Mouse (Mus musculus): Measurements from ENCODE around the gene Ppfibp2. TPM values are rescaled to one million over a fixed set of nuclear protein-coding genes. Genes with fewer than 3 reads are reported as not detected.

The Ppfibp2 gene
- polyA plus RNA-seq, 1 experiment from 2014 or later: 3.2 TPM

GRCm38 (mm10) chr7:107619225-107619624 lies 24.2 kb downstream of the Ppfibp2 start:
- no peak for ATAC-seq (ENCODE audit: low FRiP score, low read depth)
- no peak overlapping the region for H3K4me3 ChIP-seq
- H3K4me2 ChIP-seq (replicated peaks): no peak overlapping the region
- WGBS: 68% methylated on average over 4 of the region's 4 CpGs
- H3K27ac ChIP-seq (replicated peaks): no peak overlapping the region
- no peaks in the 10 kb centered on the region for H3K4me1 ChIP-seq
- no peaks in the 10 kb centered on the region for H3K27me3 ChIP-seq
- H3K9ac ChIP-seq (replicated peaks): no peak overlapping the region
- no peaks in the 10 kb centered on the region for H3K36me3 ChIP-seq
- H3K9me3 ChIP-seq: no peaks in the 10 kb centered on the region

- Histone ChIP-seq H3K27me3 (no peaks in the 10 kb centered on the region), H3K9me3 (no peaks in the 10 kb centered on the region), H3K9ac (replicated peaks) (no peak overlapping the region), H3K4me1 (no peaks in the 10 kb centered on the region), H3K27ac (replicated peaks) (no peak overlapping the region), H3K4me2 (replicated peaks) (no peak overlapping the region), H3K36me3 (no peaks in the 10 kb centered on the region), H3K4me3 (no peak overlapping the region)
- WGBS: 85% methylated on average over 3 of the region's 3 CpGs
- no peak for ATAC-seq (ENCODE audit: low FRiP score, low read depth)
Measured at GRCm38 (mm10) chr7:107620137-107620536, 25.1 kb downstream of the Ppfibp2 start.

- Histone ChIP-seq H3K4me3 (no peak overlapping the region), H3K4me1 (no peaks in the 10 kb centered on the region), H3K27me3 (no peaks in the 10 kb centered on the region), H3K9ac (replicated peaks) (no peak overlapping the region), H3K27ac (replicated peaks) (no peak overlapping the region), H3K4me2 (replicated peaks) (no peak overlapping the region), H3K36me3 (no peaks in the 10 kb centered on the region), H3K9me3 (no peaks in the 10 kb centered on the region)
- no peak for ATAC-seq (ENCODE audit: low FRiP score, low read depth)
- 65% methylated on average over 3 of the region's 3 CpGs for WGBS
Measured at GRCm38 (mm10) chr7:107624432-107624831, 29.4 kb downstream of the Ppfibp2 start.

- Histone ChIP-seq H3K9ac (replicated peaks) (no peak within 1 kb of the TSS), H3K27ac (replicated peaks) (no peak within 1 kb of the TSS), H3K9me3 (no peaks in the 10 kb centered on the region), H3K36me3 (no peaks in the 10 kb centered on the region), H3K4me3 (no peak within 1 kb of the TSS), H3K27me3 (no peaks in the 10 kb centered on the region), H3K4me1 (no peaks in the 10 kb centered on the region), H3K4me2 (replicated peaks) (no peak within 1 kb of the TSS)
- ATAC-seq (ENCODE audit: low FRiP score, low read depth): no peak
- 86% methylated on average over 2 of the region's 2 CpGs for WGBS
Measured at GRCm38 (mm10) chr7:107625061-107625460, 30.1 kb downstream of the Ppfibp2 start, which contains the start of gene 5330417H12Rik. Gene 5330417H12Rik (minus strand): TSS chr7:107625161.

- no peak overlapping the region for H3K9ac ChIP-seq (replicated peaks)
- no peak overlapping the region for H3K4me3 ChIP-seq
- WGBS: 84% methylated on average over 6 of the region's 6 CpGs
- no peaks in the 10 kb centered on the region for H3K36me3 ChIP-seq
- H3K9me3 ChIP-seq: no peaks in the 10 kb centered on the region
- no peak overlapping the region for H3K27ac ChIP-seq (replicated peaks)
- H3K4me2 ChIP-seq (replicated peaks): no peak overlapping the region
- ATAC-seq (ENCODE audit: low FRiP score, low read depth): no peak
- no peaks in the 10 kb centered on the region for H3K27me3 ChIP-seq
- no peaks in the 10 kb centered on the region for H3K4me1 ChIP-seq
Measured at GRCm38 (mm10) chr7:107625781-107626180, 30.8 kb downstream of the Ppfibp2 start.

- H3K36me3 ChIP-seq: no peaks in the 10 kb centered on the region
- ATAC-seq (ENCODE audit: low FRiP score, low read depth): no peak
- no peak overlapping the region for H3K4me3 ChIP-seq
- no peak overlapping the region for H3K9ac ChIP-seq (replicated peaks)
- no peak overlapping the region for H3K4me2 ChIP-seq (replicated peaks)
- no peaks in the 10 kb centered on the region for H3K27me3 ChIP-seq
- H3K4me1 ChIP-seq: no peaks in the 10 kb centered on the region
- no peak overlapping the region for H3K27ac ChIP-seq (replicated peaks)
- no peaks in the 10 kb centered on the region for H3K9me3 ChIP-seq
Measured at GRCm38 (mm10) chr7:107628383-107628782, 33.4 kb downstream of the Ppfibp2 start.

- WGBS: 92% methylated on average over 4 of the region's 4 CpGs
- ATAC-seq (ENCODE audit: low FRiP score, low read depth): no peak
- no peaks in the 10 kb centered on the region for H3K27me3 ChIP-seq
Measured at GRCm38 (mm10) chr7:107633201-107633600, 38.2 kb downstream of the Ppfibp2 start.

GRCm38 (mm10) chr7:107637398-107637797 lies 42.4 kb downstream of the Ppfibp2 start:
- Histone ChIP-seq H3K4me1 (no peaks in the 10 kb centered on the region), H3K27ac (replicated peaks) (no peak overlapping the region), H3K4me3 (no peak overlapping the region), H3K9me3 (no peaks in the 10 kb centered on the region), H3K27me3 (no peaks in the 10 kb centered on the region), H3K9ac (replicated peaks) (no peak overlapping the region), H3K4me2 (replicated peaks) (no peak overlapping the region), H3K36me3 (no peaks in the 10 kb centered on the region)
- ATAC-seq (ENCODE audit: low FRiP score, low read depth): no peak
- WGBS: 85% methylated on average over 7 of the region's 7 CpGs

More at GRCm38 (mm10) chr7:107633201-107633600, 38.2 kb downstream of the Ppfibp2 start:
- no peaks in the 10 kb centered on the region for H3K4me1 ChIP-seq
- H3K4me2 ChIP-seq (replicated peaks): no peak overlapping the region
- no peak overlapping the region for H3K27ac ChIP-seq (replicated peaks)
- H3K4me3 ChIP-seq: no peak overlapping the region
- H3K9ac ChIP-seq (replicated peaks): no peak overlapping the region
- no peaks in the 10 kb centered on the region for H3K9me3 ChIP-seq
- H3K36me3 ChIP-seq: no peaks in the 10 kb centered on the region

- H3K9ac ChIP-seq (replicated peaks): no peak overlapping the region
- H3K27me3 ChIP-seq: no peaks in the 10 kb centered on the region
- WGBS: 90% methylated on average over 5 of the region's 5 CpGs
- no peak overlapping the region for H3K27ac ChIP-seq (replicated peaks)
- ATAC-seq (ENCODE audit: low FRiP score, low read depth): no peak
- H3K4me1 ChIP-seq: no peaks in the 10 kb centered on the region
- no peak overlapping the region for H3K4me3 ChIP-seq
- H3K36me3 ChIP-seq: no peaks in the 10 kb centered on the region
- H3K4me2 ChIP-seq (replicated peaks): no peak overlapping the region
- H3K9me3 ChIP-seq: no peaks in the 10 kb centered on the region
Measured at GRCm38 (mm10) chr7:107638026-107638425, 43.0 kb downstream of the Ppfibp2 start.

DNA sequence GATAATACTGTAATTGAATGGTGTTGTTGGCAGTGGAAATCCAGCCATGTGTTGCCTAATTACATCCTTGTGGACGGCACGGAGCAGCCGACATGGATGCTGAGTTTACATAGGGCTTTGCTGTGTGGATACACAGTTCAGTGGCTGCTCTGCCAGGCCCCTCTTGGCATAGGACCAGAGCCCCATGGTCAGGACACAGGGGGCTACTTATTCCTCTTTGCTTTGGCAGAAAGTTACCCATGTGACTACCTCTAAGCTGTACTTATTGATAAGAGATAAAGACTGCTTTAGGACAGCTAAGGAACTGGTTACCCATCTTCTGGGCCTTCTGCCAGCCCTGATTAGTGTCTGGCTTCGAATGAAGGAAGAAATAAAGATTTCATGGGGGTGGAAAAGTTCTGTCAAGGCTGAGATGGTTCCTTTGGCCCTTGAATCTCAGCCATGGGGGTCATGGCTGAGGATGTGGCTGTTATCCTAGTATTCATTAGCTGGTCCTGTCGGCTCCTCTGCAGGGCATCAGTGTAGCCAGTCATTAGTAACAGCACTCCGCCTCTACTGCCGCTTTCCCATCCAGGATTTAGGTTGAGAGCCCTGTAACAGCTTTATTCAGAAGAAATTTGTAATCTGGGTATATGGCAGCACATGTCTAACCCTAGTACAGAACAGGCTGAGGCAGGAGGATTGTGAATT lies 47.7 kb downstream of the Ppfibp2 start:
- Histone ChIP-seq H3K36me3 (no peaks in the 10 kb centered on the region), H3K4me1 (no peaks in the 10 kb centered on the region), H3K4me2 (replicated peaks) (no peak overlapping the region), H3K4me3 (no peak overlapping the region), H3K9me3 (no peaks in the 10 kb centered on the region), H3K9ac (replicated peaks) (no peak overlapping the region), H3K27me3 (no peaks in the 10 kb centered on the region), H3K27ac (replicated peaks) (no peak overlapping the region)
- 81% methylated on average over 7 of the region's 7 CpGs for WGBS
- ATAC-seq (ENCODE audit: low FRiP score, low read depth): no peak

DNA sequence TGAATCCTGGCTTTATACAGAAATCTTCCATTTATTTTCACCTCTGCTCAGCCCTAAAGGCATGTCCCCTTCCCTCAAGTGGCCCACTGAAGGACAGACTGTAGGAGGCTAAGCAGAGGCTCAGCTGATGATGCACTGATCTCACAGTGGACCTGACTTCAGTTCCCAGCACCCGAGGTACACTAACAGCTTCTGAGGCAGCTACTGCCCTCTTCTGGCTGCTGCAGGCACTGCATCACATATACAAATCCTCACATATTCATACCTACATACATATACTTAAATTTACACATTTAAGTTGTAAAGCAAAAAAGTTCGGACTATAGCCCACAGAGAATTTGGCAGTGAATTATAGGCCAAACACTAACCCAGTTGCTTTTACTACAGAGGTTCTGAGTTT lies 50.0 kb downstream of the Ppfibp2 start:
- H3K36me3 ChIP-seq: no peaks in the 10 kb centered on the region
- H3K4me3 ChIP-seq: no peak overlapping the region
- ATAC-seq (ENCODE audit: low FRiP score, low read depth): no peak
- no peak overlapping the region for H3K9ac ChIP-seq (replicated peaks)
- 88% methylated on average over 2 of the region's 2 CpGs for WGBS
- H3K4me2 ChIP-seq (replicated peaks): no peak overlapping the region
- no peaks in the 10 kb centered on the region for H3K27me3 ChIP-seq
- no peak overlapping the region for H3K27ac ChIP-seq (replicated peaks)
- H3K9me3 ChIP-seq: no peaks in the 10 kb centered on the region
- no peaks in the 10 kb centered on the region for H3K4me1 ChIP-seq

DNA sequence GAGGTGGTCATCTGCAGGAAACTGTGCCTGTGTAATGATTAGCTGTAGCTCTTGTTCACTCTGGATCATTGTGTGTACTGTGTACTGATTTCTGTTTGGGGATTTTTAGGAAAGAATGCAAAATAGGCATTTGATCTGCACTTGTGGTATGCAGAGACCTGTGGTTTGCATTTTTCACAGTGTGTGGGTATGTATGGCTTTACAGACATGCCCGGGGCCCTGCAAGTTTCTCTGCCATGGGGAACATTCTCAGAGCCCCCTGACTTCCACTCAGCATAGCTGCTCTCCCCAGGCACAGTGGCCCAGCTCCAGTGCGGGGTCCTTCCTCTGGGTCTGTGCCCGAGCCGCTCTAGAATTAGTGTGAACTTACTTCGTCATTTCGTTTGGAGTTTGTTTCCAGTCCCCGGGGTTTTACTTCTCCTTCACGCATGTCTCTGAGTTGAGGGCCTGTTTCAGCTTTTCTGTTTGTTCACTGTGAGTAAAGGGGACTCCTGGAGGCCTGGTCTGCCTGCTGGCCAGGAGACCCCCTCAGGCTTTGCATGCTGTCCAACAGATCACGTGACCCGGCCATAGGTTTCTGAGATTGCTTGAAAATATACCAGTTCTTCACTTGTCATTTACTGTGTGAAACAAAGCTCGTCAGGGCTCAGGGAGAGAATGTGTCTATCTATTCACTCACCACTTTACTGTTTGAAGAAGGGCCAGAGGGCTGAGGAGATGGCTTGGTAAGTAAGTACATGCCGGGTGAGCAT lies 54.1 kb downstream of the Ppfibp2 start:
- Histone ChIP-seq H3K4me2 (replicated peaks) (no peak overlapping the region), H3K4me3 (no peak overlapping the region), H3K36me3 (no peaks in the 10 kb centered on the region), H3K4me1 (no peaks in the 10 kb centered on the region), H3K9me3 (no peaks in the 10 kb centered on the region), H3K27ac (replicated peaks) (no peak overlapping the region), H3K9ac (replicated peaks) (no peak overlapping the region), H3K27me3 (no peaks in the 10 kb centered on the region)
- 90% methylated on average over 12 of the region's 12 CpGs for WGBS
- no peak for ATAC-seq (ENCODE audit: low FRiP score, low read depth)

Data from midbrain, embryonic 12.5 days (tissue).